Mouse (Mus musculus): Measurements from ENCODE around the gene Glce. TPM values are rescaled to one million over a fixed set of nuclear protein-coding genes. Genes with fewer than 3 reads are reported as not detected.

The Glce gene
- polyA plus RNA-seq, 1 experiment from 2014 or later = 33.3 TPM

DNA sequence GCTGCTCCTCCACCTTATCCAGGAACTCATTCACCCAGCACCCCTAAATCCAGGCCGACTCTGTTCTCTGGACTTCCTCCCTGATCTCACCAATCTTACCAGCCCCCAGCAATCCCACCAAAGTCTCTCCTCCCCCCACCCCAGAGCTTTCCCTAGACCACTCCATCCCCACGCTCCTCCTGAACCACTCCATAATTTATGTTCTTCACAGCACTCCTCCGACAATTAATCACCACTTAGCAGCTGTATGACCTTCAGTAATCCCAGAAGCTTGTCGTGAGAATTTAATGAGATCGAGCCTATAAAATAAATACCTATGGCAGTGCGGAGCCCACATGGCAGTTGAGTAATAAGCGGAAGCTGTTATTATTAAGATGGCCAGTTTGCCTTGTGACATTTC is 16.6 kb upstream of the Glce start:
- Histone ChIP-seq H3K4me1 (ENCODE audit: control insufficient read depth, insufficient read depth, low read length) (no peaks in the 10 kb centered on the region), H3K36me3 (replicated peaks; ENCODE audit: control insufficient read depth, insufficient read depth, low read depth, low read length) (no peaks in the 10 kb centered on the region), H3K9ac (replicated peaks; ENCODE audit: low read length) (no peak overlapping the region), H3K27me3 (ENCODE audit: control insufficient read depth, insufficient read depth, low read length) (no peaks in the 10 kb centered on the region), H3K4me2 (ENCODE audit: low read depth, low read length) (no peak overlapping the region), H3K9me3 (replicated peaks; ENCODE audit: control insufficient read depth, low read length) (no peaks in the 10 kb centered on the region), H3K4me3 (ENCODE audit: low read depth, low read length) (no peak overlapping the region), H3K27ac (replicated peaks; ENCODE audit: low read depth, low read length) (no peak overlapping the region)
- ATAC-seq (replicated peaks; ENCODE audit: insufficient number of reproducible peaks, low FRiP score, low TSS enrichment, low read depth) (no peak), DNase-seq (ENCODE audit: low spot score) (no peak)
- 79% methylated on average over 7 of the region's 7 CpGs for WGBS

GRCm38 (mm10) chr9:62137259-62137658 is 14.8 kb upstream of the Glce start:
- no peak overlapping the region for H3K27ac ChIP-seq (replicated peaks; ENCODE audit: low read depth, low read length)
- WGBS = 45% methylated on average over 8 of the region's 8 CpGs
- no peaks in the 10 kb centered on the region for H3K4me1 ChIP-seq (ENCODE audit: control insufficient read depth, insufficient read depth, low read length)

DNA sequence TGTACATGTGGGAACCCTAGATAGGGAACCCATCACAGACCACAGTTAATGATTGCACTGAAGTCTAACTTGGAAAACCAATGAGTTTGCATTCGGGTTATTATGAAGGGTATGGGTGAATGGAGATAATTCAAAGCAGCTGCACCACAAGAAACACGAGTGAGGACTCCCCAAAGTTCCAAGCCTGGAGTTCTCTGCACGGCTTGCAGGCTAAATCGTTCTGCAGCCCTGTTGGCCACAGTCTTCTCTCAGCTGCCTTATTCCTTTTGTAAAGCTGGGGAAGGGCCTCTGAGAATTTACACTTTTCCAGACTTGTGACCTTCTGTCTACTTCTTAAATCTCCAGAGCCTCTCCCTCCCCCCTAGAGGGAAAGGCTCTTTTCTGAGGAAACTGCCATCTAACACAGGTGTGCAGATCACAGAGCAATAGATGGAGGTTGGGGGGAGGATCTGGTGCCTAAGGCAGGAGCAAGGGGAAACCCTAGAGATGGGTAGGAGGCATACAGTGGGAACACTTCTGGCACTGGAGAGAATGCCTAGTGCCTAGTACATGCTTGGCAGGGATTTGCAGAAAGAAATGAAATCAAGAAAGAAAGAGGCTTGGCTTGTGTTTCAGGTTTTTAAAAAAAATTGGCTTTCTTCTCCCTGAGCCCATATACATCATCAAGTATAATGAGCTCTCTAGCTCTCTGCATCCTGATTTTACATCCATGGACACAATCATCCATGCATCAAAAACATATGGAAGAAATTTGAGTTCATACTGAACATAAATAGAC is 9.7 kb upstream of the Glce start:
- Histone ChIP-seq H3K27ac (replicated peaks; ENCODE audit: low read depth, low read length) (no peak overlapping the region), H3K9me3 (replicated peaks; ENCODE audit: control insufficient read depth, low read length) (no peaks in the 10 kb centered on the region), H3K4me2 (ENCODE audit: low read depth, low read length) (no peak overlapping the region), H3K9ac (replicated peaks; ENCODE audit: low read length) (no peak overlapping the region), H3K4me3 (ENCODE audit: low read depth, low read length) (no peak overlapping the region), H3K27me3 (ENCODE audit: control insufficient read depth, insufficient read depth, low read length) (no peaks in the 10 kb centered on the region), H3K36me3 (replicated peaks; ENCODE audit: control insufficient read depth, insufficient read depth, low read depth, low read length) (no peaks in the 10 kb centered on the region), H3K4me1 (ENCODE audit: control insufficient read depth, insufficient read depth, low read length) (no peaks in the 10 kb centered on the region)
- peak; percentile 31 for DNase-seq (ENCODE audit: low spot score)
- ATAC-seq (replicated peaks; ENCODE audit: insufficient number of reproducible peaks, low FRiP score, low TSS enrichment, low read depth) = no peak
- WGBS = 48% methylated on average over 4 of the region's 4 CpGs

More at GRCm38 (mm10) chr9:62137259-62137658, 14.8 kb upstream of the Glce start:
- Histone ChIP-seq H3K4me2 (ENCODE audit: low read depth, low read length) (no peak overlapping the region), H3K27me3 (ENCODE audit: control insufficient read depth, insufficient read depth, low read length) (no peaks in the 10 kb centered on the region), H3K9me3 (replicated peaks; ENCODE audit: control insufficient read depth, low read length) (no peaks in the 10 kb centered on the region), H3K36me3 (replicated peaks; ENCODE audit: control insufficient read depth, insufficient read depth, low read depth, low read length) (no peaks in the 10 kb centered on the region), H3K9ac (replicated peaks; ENCODE audit: low read length) (peak overlapping the region; percentile 15; the same call in 1 of the 2 replicates), H3K4me3 (ENCODE audit: low read depth, low read length) (no peak overlapping the region)
- DNase-seq (ENCODE audit: low spot score) = peak; percentile 4
- no peak for ATAC-seq (replicated peaks; ENCODE audit: insufficient number of reproducible peaks, low FRiP score, low TSS enrichment, low read depth)

- Histone ChIP-seq H3K9ac (replicated peaks; ENCODE audit: low read length) (no peak overlapping the region), H3K27ac (replicated peaks; ENCODE audit: low read depth, low read length) (no peak overlapping the region), H3K4me3 (ENCODE audit: low read depth, low read length) (no peak overlapping the region), H3K36me3 (replicated peaks; ENCODE audit: control insufficient read depth, insufficient read depth, low read depth, low read length) (no peaks in the 10 kb centered on the region), H3K27me3 (ENCODE audit: control insufficient read depth, insufficient read depth, low read length) (no peaks in the 10 kb centered on the region), H3K4me1 (ENCODE audit: control insufficient read depth, insufficient read depth, low read length) (no peaks in the 10 kb centered on the region), H3K4me2 (ENCODE audit: low read depth, low read length) (no peak overlapping the region), H3K9me3 (replicated peaks; ENCODE audit: control insufficient read depth, low read length) (no peaks in the 10 kb centered on the region)
- ATAC-seq (replicated peaks; ENCODE audit: insufficient number of reproducible peaks, low FRiP score, low TSS enrichment, low read depth) (no peak), DNase-seq (ENCODE audit: low spot score) (no peak)
- 93% methylated on average over 5 of the region's 5 CpGs for WGBS
Measured at GRCm38 (mm10) chr9:62130746-62131145, 8.3 kb upstream of the Glce start.

GRCm38 (mm10) chr9:62128056-62128455 is 5.6 kb upstream of the Glce start:
- no peak for DNase-seq (ENCODE audit: low spot score)
- no peaks in the 10 kb centered on the region for H3K27me3 ChIP-seq (ENCODE audit: control insufficient read depth, insufficient read depth, low read length)
- WGBS = 89% methylated on average over 2 of the region's 2 CpGs

DNA sequence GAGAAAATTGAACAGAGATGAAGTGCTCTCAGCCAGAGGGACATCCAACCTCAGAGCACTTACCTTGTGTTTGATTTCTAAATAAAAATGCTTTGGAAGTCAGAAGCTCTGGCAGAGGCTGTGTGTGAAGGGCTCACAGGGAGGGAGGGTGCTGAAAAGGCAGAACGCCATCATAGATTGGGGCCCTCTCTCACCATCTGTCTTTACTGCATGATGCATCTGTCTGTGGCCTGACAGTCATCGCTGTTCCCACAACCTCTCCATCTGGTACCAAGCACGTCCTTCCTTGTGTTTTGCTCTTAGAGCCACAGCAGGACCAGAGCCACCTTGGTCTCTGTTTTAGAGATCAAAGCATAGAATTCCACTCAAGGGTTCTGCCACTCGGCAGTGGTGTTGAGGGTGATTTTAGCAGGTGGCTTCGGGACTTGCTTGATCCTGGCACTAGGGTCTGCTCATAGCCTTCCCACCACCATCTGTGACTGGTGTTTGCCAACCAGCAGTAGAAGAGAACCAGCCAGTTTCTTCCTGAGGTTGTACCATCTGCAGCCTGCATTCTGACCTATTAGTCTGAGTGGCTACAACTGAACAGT is 3.6 kb upstream of the Glce start:
- DNase-seq (ENCODE audit: low spot score) = no peak
- H3K9ac ChIP-seq (replicated peaks; ENCODE audit: low read length) = no peak overlapping the region
- no peaks in the 10 kb centered on the region for H3K4me1 ChIP-seq (ENCODE audit: control insufficient read depth, insufficient read depth, low read length)
- no peak overlapping the region for H3K27ac ChIP-seq (replicated peaks; ENCODE audit: low read depth, low read length)
- H3K9me3 ChIP-seq (replicated peaks; ENCODE audit: control insufficient read depth, low read length) = no peaks in the 10 kb centered on the region
- H3K27me3 ChIP-seq (ENCODE audit: control insufficient read depth, insufficient read depth, low read length) = no peaks in the 10 kb centered on the region
- H3K4me2 ChIP-seq (ENCODE audit: low read depth, low read length) = no peak overlapping the region
- H3K4me3 ChIP-seq (ENCODE audit: low read depth, low read length) = no peak overlapping the region
- no peaks in the 10 kb centered on the region for H3K36me3 ChIP-seq (replicated peaks; ENCODE audit: control insufficient read depth, insufficient read depth, low read depth, low read length)
- no peak for ATAC-seq (replicated peaks; ENCODE audit: insufficient number of reproducible peaks, low FRiP score, low TSS enrichment, low read depth)
- 82% methylated on average over 5 of the region's 5 CpGs for WGBS

More at GRCm38 (mm10) chr9:62128056-62128455, 5.6 kb upstream of the Glce start:
- Histone ChIP-seq H3K4me1 (ENCODE audit: control insufficient read depth, insufficient read depth, low read length) (no peaks in the 10 kb centered on the region), H3K27ac (replicated peaks; ENCODE audit: low read depth, low read length) (no peak overlapping the region), H3K9me3 (replicated peaks; ENCODE audit: control insufficient read depth, low read length) (no peaks in the 10 kb centered on the region), H3K4me3 (ENCODE audit: low read depth, low read length) (no peak overlapping the region), H3K4me2 (ENCODE audit: low read depth, low read length) (no peak overlapping the region), H3K36me3 (replicated peaks; ENCODE audit: control insufficient read depth, insufficient read depth, low read depth, low read length) (no peaks in the 10 kb centered on the region), H3K9ac (replicated peaks; ENCODE audit: low read length) (no peak overlapping the region)
- ATAC-seq (replicated peaks; ENCODE audit: insufficient number of reproducible peaks, low FRiP score, low TSS enrichment, low read depth) = no peak

GRCm38 (mm10) chr9:62124266-62124665 is 1.8 kb upstream of the Glce start:
- WGBS = 61% methylated on average over 1 of the region's 1 CpGs
- H3K27me3 ChIP-seq (ENCODE audit: control insufficient read depth, insufficient read depth, low read length) = no peaks in the 10 kb centered on the region
- H3K4me2 ChIP-seq (ENCODE audit: low read depth, low read length) = no peak overlapping the region
- no peaks in the 10 kb centered on the region for H3K4me1 ChIP-seq (ENCODE audit: control insufficient read depth, insufficient read depth, low read length)
- H3K9me3 ChIP-seq (replicated peaks; ENCODE audit: control insufficient read depth, low read length) = no peaks in the 10 kb centered on the region
- H3K27ac ChIP-seq (replicated peaks; ENCODE audit: low read depth, low read length) = no peak overlapping the region
- H3K4me3 ChIP-seq (ENCODE audit: low read depth, low read length) = no peak overlapping the region
- H3K9ac ChIP-seq (replicated peaks; ENCODE audit: low read length) = no peak overlapping the region
- no peak for ATAC-seq (replicated peaks; ENCODE audit: insufficient number of reproducible peaks, low FRiP score, low TSS enrichment, low read depth)
- H3K36me3 ChIP-seq (replicated peaks; ENCODE audit: control insufficient read depth, insufficient read depth, low read depth, low read length) = no peaks in the 10 kb centered on the region
- no peak for DNase-seq (ENCODE audit: low spot score)

DNA sequence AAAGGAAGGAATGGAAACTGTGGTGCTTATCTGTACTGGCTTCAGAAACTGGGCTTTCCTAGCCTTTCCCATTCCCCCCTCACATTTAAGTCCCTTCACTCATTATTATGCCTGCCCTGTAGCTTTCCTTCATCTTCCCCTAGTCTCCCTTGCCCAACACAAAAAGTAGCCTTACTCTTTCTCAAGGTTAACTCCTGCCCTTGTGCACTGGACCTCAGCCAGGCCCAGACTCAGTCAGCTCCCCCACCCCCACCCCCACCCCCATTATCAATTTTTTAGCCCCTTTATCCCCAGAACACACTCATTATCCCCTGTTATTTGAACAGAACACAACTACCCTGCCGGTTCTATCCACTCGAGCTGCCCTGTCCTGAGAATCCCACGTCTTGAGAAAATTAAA is 1.0 kb upstream of the Glce start:
- H3K4me1 ChIP-seq (ENCODE audit: control insufficient read depth, insufficient read depth, low read length) = no peaks in the 10 kb centered on the region
- peak overlapping the region; percentile 4; the same call in 1 of the 2 replicates for H3K9ac ChIP-seq (replicated peaks; ENCODE audit: low read length)
- H3K4me2 ChIP-seq (ENCODE audit: low read depth, low read length) = peak overlapping the region; percentile 10; the same call in 1 of the 2 replicates
- no peak for DNase-seq (ENCODE audit: low spot score)
- no peak for ATAC-seq (replicated peaks; ENCODE audit: insufficient number of reproducible peaks, low FRiP score, low TSS enrichment, low read depth)
- H3K4me3 ChIP-seq (ENCODE audit: low read depth, low read length) = no peak overlapping the region
- H3K27ac ChIP-seq (replicated peaks; ENCODE audit: low read depth, low read length) = no peak overlapping the region
- no peaks in the 10 kb centered on the region for H3K27me3 ChIP-seq (ENCODE audit: control insufficient read depth, insufficient read depth, low read length)
- no peaks in the 10 kb centered on the region for H3K36me3 ChIP-seq (replicated peaks; ENCODE audit: control insufficient read depth, insufficient read depth, low read depth, low read length)
- 54% methylated on average over 3 of the region's 3 CpGs for whole genome bisulfite sequencing
- no peaks in the 10 kb centered on the region for H3K9me3 ChIP-seq (replicated peaks; ENCODE audit: control insufficient read depth, low read length)

Data from embryonic facial prominence, embryonic 11.5 days (tissue).